Mouse (Mus musculus): ENCODE data around the gene Gm40193. TPM values are rescaled to one million over a fixed set of nuclear protein-coding genes. Genes with fewer than 3 reads are reported as not detected.

The Gm40193 gene
- polyA plus RNA-seq (2014; fragmentation: Nextera tagmentation; extraction: Ambion mirVana), result not detected in 2 replicates

GRCm38 (mm10) chr11:70532839-70533238 lies at the start of gene Gm40193:
TSS of gene Gm40193 (minus strand) at chr11:70532939.
- H3K4me1 ChIP-seq (ENCODE audit: control insufficient read depth, insufficient read depth, low read length), result no peaks in the 10 kb centered on the region
- WGBS, result 79% methylated on average over 6 of the region's 6 CpGs
- peaks cover 5% of the 10 kb centered on the region; the same call in 1 of the 2 replicates for H3K36me3 ChIP-seq (ENCODE audit: control insufficient read depth, insufficient read depth, low read length)
- ATAC-seq (ENCODE audit: low FRiP score) (no peak), DNase-seq (ENCODE audit: low spot score, missing footprints) (no peak)
- no peak within 1 kb of the TSS for H3K27ac ChIP-seq (ENCODE audit: low read depth, low read length)
- H3K27me3 ChIP-seq (ENCODE audit: control insufficient read depth, insufficient read depth, low read length), result no peaks in the 10 kb centered on the region
- H3K4me2 ChIP-seq, result no peak within 1 kb of the TSS
- H3K9me3 ChIP-seq (ENCODE audit: control insufficient read depth, low read length), result no peaks in the 10 kb centered on the region
- no peak within 1 kb of the TSS for H3K9ac ChIP-seq (ENCODE audit: low read length)
- no peak within 1 kb of the TSS for H3K4me3 ChIP-seq (ENCODE audit: low read depth, low read length)

- no peaks in the 10 kb centered on the region for H3K27me3 ChIP-seq (ENCODE audit: control insufficient read depth, insufficient read depth, low read length)
- H3K9me3 ChIP-seq (ENCODE audit: control insufficient read depth, low read length), result no peaks in the 10 kb centered on the region
- H3K36me3 ChIP-seq (ENCODE audit: control insufficient read depth, insufficient read depth, low read length), result no peaks in the 10 kb centered on the region
- ATAC-seq (ENCODE audit: low FRiP score) (no peak), DNase-seq (ENCODE audit: low spot score, missing footprints) (no peak)
- WGBS, result 77% methylated on average over 3 of the region's 3 CpGs
- no peak overlapping the region for H3K4me2 ChIP-seq
- no peak overlapping the region for H3K9ac ChIP-seq (ENCODE audit: low read length)
- H3K4me1 ChIP-seq (ENCODE audit: control insufficient read depth, insufficient read depth, low read length), result 0 out of 2 replicates have a peak, but pooled peaks cover 3% of the 10 kb centered on the region
- no peak overlapping the region for H3K27ac ChIP-seq (ENCODE audit: low read depth, low read length)
- H3K4me3 ChIP-seq (ENCODE audit: low read depth, low read length), result no peak overlapping the region
Measured at GRCm38 (mm10) chr11:70582196-70582595, 49.5 kb upstream of the Gm40193 start.

DNA sequence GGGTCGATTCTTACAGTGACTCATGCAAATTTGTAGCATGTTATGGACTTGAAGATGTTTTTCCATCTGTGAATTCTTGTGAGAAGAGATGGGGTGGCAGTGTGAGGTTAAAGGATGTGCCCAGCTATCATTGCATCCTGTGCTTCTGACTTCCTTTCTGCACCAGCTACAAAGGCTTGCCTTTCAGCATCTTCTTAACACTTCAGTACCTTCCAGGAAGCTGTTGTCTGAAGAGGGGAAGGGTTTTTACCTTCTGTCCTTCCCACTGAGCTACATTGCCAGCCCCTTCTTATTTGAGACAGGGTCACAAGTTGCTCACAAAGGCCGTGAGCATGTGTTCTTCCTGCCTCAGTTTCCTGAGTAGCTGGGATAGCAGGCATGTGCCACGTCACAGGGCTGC lies 48.2 kb upstream of the Gm40193 start:
- WGBS, result 80% methylated on average over 3 of the region's 3 CpGs
- no peak for ATAC-seq (ENCODE audit: low FRiP score)
- DNase-seq (ENCODE audit: low spot score, missing footprints), result no peak
- Histone ChIP-seq H3K36me3 (ENCODE audit: control insufficient read depth, insufficient read depth, low read length) (no peaks in the 10 kb centered on the region), H3K4me3 (ENCODE audit: low read depth, low read length) (no peak overlapping the region), H3K4me1 (ENCODE audit: control insufficient read depth, insufficient read depth, low read length) (0 out of 2 replicates have a peak, but pooled peaks cover 3% of the 10 kb centered on the region), H3K9me3 (ENCODE audit: control insufficient read depth, low read length) (no peaks in the 10 kb centered on the region), H3K27ac (ENCODE audit: low read depth, low read length) (no peak overlapping the region), H3K4me2 (no peak overlapping the region), H3K27me3 (ENCODE audit: control insufficient read depth, insufficient read depth, low read length) (no peaks in the 10 kb centered on the region), H3K9ac (ENCODE audit: low read length) (no peak overlapping the region)

DNA sequence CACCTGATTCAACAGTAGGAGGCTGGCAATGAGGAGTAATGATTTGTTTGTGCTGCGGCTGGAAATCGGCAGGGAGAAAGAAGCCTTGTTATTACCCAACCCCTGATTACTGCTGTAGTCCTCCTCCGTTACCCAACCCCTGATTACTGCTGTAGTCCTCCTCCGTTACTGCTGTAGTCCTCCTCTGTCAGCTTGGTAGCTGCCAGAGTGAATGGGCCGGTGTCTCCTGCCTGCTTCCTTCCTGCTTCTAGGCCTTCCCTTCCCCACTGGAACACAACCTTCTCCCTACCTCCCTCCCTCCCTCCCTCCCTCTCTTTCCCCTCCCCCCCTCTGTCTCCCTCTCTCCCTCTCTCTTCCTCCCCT lies 47.6 kb upstream of the Gm40193 start:
- Histone ChIP-seq H3K4me1 (ENCODE audit: control insufficient read depth, insufficient read depth, low read length) (0 out of 2 replicates have a peak, but pooled peaks cover 3% of the 10 kb centered on the region), H3K9me3 (ENCODE audit: control insufficient read depth, low read length) (no peaks in the 10 kb centered on the region), H3K4me2 (no peak overlapping the region), H3K9ac (ENCODE audit: low read length) (no peak overlapping the region), H3K27ac (ENCODE audit: low read depth, low read length) (no peak overlapping the region), H3K27me3 (ENCODE audit: control insufficient read depth, insufficient read depth, low read length) (no peaks in the 10 kb centered on the region), H3K36me3 (ENCODE audit: control insufficient read depth, insufficient read depth, low read length) (no peaks in the 10 kb centered on the region), H3K4me3 (ENCODE audit: low read depth, low read length) (no peak overlapping the region)
- WGBS, result 74% methylated on average over 5 of the region's 5 CpGs
- no peak for ATAC-seq (ENCODE audit: low FRiP score)
- peak; percentile 31 for DNase-seq (ENCODE audit: low spot score, missing footprints)

- Histone ChIP-seq H3K4me3 (ENCODE audit: low read depth, low read length) (no peak overlapping the region), H3K27me3 (ENCODE audit: control insufficient read depth, insufficient read depth, low read length) (no peaks in the 10 kb centered on the region), H3K36me3 (ENCODE audit: control insufficient read depth, insufficient read depth, low read length) (no peaks in the 10 kb centered on the region), H3K4me2 (no peak overlapping the region), H3K9me3 (ENCODE audit: control insufficient read depth, low read length) (no peaks in the 10 kb centered on the region), H3K4me1 (ENCODE audit: control insufficient read depth, insufficient read depth, low read length) (0 out of 2 replicates have a peak, but pooled peaks cover 3% of the 10 kb centered on the region), H3K9ac (ENCODE audit: low read length) (no peak overlapping the region), H3K27ac (ENCODE audit: low read depth, low read length) (no peak overlapping the region)
- no peak for ATAC-seq (ENCODE audit: low FRiP score)
- DNase-seq (ENCODE audit: low spot score, missing footprints), result peak; percentile 41
- 82% methylated on average over 9 of the region's 9 CpGs for WGBS
Measured at GRCm38 (mm10) chr11:70579710-70580357, 47.1 kb upstream of the Gm40193 start.

- peak; percentile 60 for DNase-seq (ENCODE audit: low spot score, missing footprints)
- Histone ChIP-seq H3K9ac (ENCODE audit: low read length) (no peak overlapping the region), H3K27ac (ENCODE audit: low read depth, low read length) (no peak overlapping the region), H3K4me2 (no peak overlapping the region), H3K36me3 (ENCODE audit: control insufficient read depth, insufficient read depth, low read length) (no peaks in the 10 kb centered on the region), H3K27me3 (ENCODE audit: control insufficient read depth, insufficient read depth, low read length) (no peaks in the 10 kb centered on the region), H3K4me1 (ENCODE audit: control insufficient read depth, insufficient read depth, low read length) (peaks cover 3% of the 10 kb centered on the region), H3K4me3 (ENCODE audit: low read depth, low read length) (no peak overlapping the region), H3K9me3 (ENCODE audit: control insufficient read depth, low read length) (no peaks in the 10 kb centered on the region)
- ATAC-seq (ENCODE audit: low FRiP score), result no peak
- WGBS, result 92% methylated on average over 6 of the region's 6 CpGs
Measured at GRCm38 (mm10) chr11:70578962-70579361, 46.2 kb upstream of the Gm40193 start.

DNA sequence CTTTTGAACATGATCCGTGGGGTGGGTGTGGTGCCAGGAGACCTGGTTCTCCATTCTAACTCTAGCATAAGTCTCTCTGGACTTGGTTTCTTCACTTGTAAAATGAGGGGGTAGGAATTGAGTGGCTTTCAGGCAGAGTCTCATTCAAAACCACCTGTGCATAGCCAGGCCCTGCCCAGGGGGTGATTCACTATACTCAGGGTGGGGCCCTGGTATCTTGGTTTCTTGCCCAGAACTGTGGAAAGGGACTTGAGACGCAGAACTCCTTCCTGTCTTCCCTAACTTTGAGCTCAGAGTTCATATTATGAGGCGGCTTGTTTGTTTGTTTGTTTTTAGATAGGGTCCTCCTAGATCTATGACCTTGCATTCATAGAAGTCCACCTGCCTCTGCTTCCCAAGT lies 44.5 kb upstream of the Gm40193 start:
- Histone ChIP-seq H3K9ac (ENCODE audit: low read length) (no peak overlapping the region), H3K27me3 (ENCODE audit: control insufficient read depth, insufficient read depth, low read length) (no peaks in the 10 kb centered on the region), H3K36me3 (ENCODE audit: control insufficient read depth, insufficient read depth, low read length) (no peaks in the 10 kb centered on the region), H3K27ac (ENCODE audit: low read depth, low read length) (no peak overlapping the region), H3K4me3 (ENCODE audit: low read depth, low read length) (no peak overlapping the region), H3K4me1 (ENCODE audit: control insufficient read depth, insufficient read depth, low read length) (peaks cover 8% of the 10 kb centered on the region), H3K9me3 (ENCODE audit: control insufficient read depth, low read length) (no peaks in the 10 kb centered on the region), H3K4me2 (no peak overlapping the region)
- no peak for ATAC-seq (ENCODE audit: low FRiP score)
- 89% methylated on average over 3 of the region's 3 CpGs for WGBS
- no peak for DNase-seq (ENCODE audit: low spot score, missing footprints)

- Histone ChIP-seq H3K4me2 (no peak overlapping the region), H3K9ac (ENCODE audit: low read length) (no peak overlapping the region), H3K36me3 (ENCODE audit: control insufficient read depth, insufficient read depth, low read length) (no peaks in the 10 kb centered on the region), H3K9me3 (ENCODE audit: control insufficient read depth, low read length) (no peaks in the 10 kb centered on the region), H3K4me3 (ENCODE audit: low read depth, low read length) (no peak overlapping the region), H3K27ac (ENCODE audit: low read depth, low read length) (no peak overlapping the region), H3K4me1 (ENCODE audit: control insufficient read depth, insufficient read depth, low read length) (peaks cover 8% of the 10 kb centered on the region), H3K27me3 (ENCODE audit: control insufficient read depth, insufficient read depth, low read length) (no peaks in the 10 kb centered on the region)
- WGBS, result 80% methylated on average over 6 of the region's 6 CpGs
- ATAC-seq (ENCODE audit: low FRiP score), result no peak
- peak; percentile 56 for DNase-seq (ENCODE audit: low spot score, missing footprints)
Measured at GRCm38 (mm10) chr11:70573872-70574271, 41.1 kb upstream of the Gm40193 start.

- WGBS, result 57% methylated on average over 5 of the region's 5 CpGs
- Histone ChIP-seq H3K27ac (ENCODE audit: low read depth, low read length) (no peak overlapping the region), H3K9me3 (ENCODE audit: control insufficient read depth, low read length) (no peaks in the 10 kb centered on the region), H3K4me2 (no peak overlapping the region), H3K4me3 (ENCODE audit: low read depth, low read length) (no peak overlapping the region), H3K27me3 (ENCODE audit: control insufficient read depth, insufficient read depth, low read length) (no peaks in the 10 kb centered on the region), H3K36me3 (ENCODE audit: control insufficient read depth, insufficient read depth, low read length) (no peaks in the 10 kb centered on the region), H3K9ac (ENCODE audit: low read length) (no peak overlapping the region), H3K4me1 (ENCODE audit: control insufficient read depth, insufficient read depth, low read length) (peaks cover 6% of the 10 kb centered on the region)
- no peak for DNase-seq (ENCODE audit: low spot score, missing footprints)
- ATAC-seq (ENCODE audit: low FRiP score), result no peak
Measured at GRCm38 (mm10) chr11:70572348-70572902, 39.7 kb upstream of the Gm40193 start.
